Mouse (Mus musculus): ENCODE results near the gene Alk.

Gene Alk

GRCm38 (mm10) chr17:71881369-71881768 lies 723.1 kb downstream of the Alk start:
- DNase-seq (ENCODE audit: low read depth, low spot score): no peak

GRCm38 (mm10) chr17:71875492-71875891 lies 728.9 kb downstream of the Alk start:
- no peak for DNase-seq (ENCODE audit: low read depth, low spot score)

GRCm38 (mm10) chr17:71874795-71875194 lies 729.6 kb downstream of the Alk start:
- no peak for DNase-seq (ENCODE audit: low read depth, low spot score)

GRCm38 (mm10) chr17:71874077-71874476 lies 730.4 kb downstream of the Alk start:
- peak; percentile 61 for DNase-seq (ENCODE audit: low read depth, low spot score)

- no peak for DNase-seq (ENCODE audit: low read depth, low spot score)
These were observed 731.5 kb downstream of the Alk start for GRCm38 (mm10) chr17:71872976-71873375.

- no peak for DNase-seq (ENCODE audit: low read depth, low spot score)
These were observed 732.4 kb downstream of the Alk start for GRCm38 (mm10) chr17:71871981-71872380.

- DNase-seq (ENCODE audit: low read depth, low spot score): no peak
These were observed 733.8 kb downstream of the Alk start for GRCm38 (mm10) chr17:71870641-71871040.

- no peak for DNase-seq (ENCODE audit: low read depth, low spot score)
These were observed 734.2 kb downstream of the Alk start for GRCm38 (mm10) chr17:71870232-71870621.

- DNase-seq (ENCODE audit: low read depth, low spot score): no peak
These were observed 734.8 kb downstream of the Alk start for GRCm38 (mm10) chr17:71869372-71870231.

GRCm38 (mm10) chr17:71868828-71869227 lies 735.6 kb downstream of the Alk start:
- no peak for DNase-seq (ENCODE audit: low read depth, low spot score)

- no peak for DNase-seq (ENCODE audit: low read depth, low spot score)
These were observed 736.5 kb downstream of the Alk start for GRCm38 (mm10) chr17:71867892-71868291.

- no peak for DNase-seq (ENCODE audit: low read depth, low spot score)
These were observed 739.0 kb downstream of the Alk start for GRCm38 (mm10) chr17:71865437-71865836.

GRCm38 (mm10) chr17:71864039-71864438 lies 740.4 kb downstream of the Alk start:
- no peak for DNase-seq (ENCODE audit: low read depth, low spot score)

- no peak for DNase-seq (ENCODE audit: low read depth, low spot score)
These were observed 741.5 kb downstream of the Alk start for GRCm38 (mm10) chr17:71862895-71863294.

GRCm38 (mm10) chr17:71862184-71862583 lies 742.2 kb downstream of the Alk start:
- no peak for DNase-seq (ENCODE audit: low read depth, low spot score)

- DNase-seq (ENCODE audit: low read depth, low spot score): no peak
These were observed 772.5 kb downstream of the Alk start for GRCm38 (mm10) chr17:71831960-71832359.

GRCm38 (mm10) chr17:71828647-71829414 lies 775.6 kb downstream of the Alk start:
- DNase-seq (ENCODE audit: low read depth, low spot score): no peak

- DNase-seq (ENCODE audit: low read depth, low spot score): no peak
These were observed 776.8 kb downstream of the Alk start for GRCm38 (mm10) chr17:71827627-71828026.

- DNase-seq (ENCODE audit: low read depth, low spot score): no peak
These were observed 777.8 kb downstream of the Alk start for GRCm38 (mm10) chr17:71826603-71827002.

GRCm38 (mm10) chr17:71823622-71824306 lies 780.7 kb downstream of the Alk start:
- no peak for DNase-seq (ENCODE audit: low read depth, low spot score)

All from retina, adult 2 months (tissue).